Mouse (Mus musculus) heart, postnatal 10 days (tissue): ENCODE measurements around the gene Aipl1. TPM values are rescaled to one million over a fixed set of nuclear protein-coding genes. Genes with fewer than 3 reads are reported as not detected.

Source experiments
- DNase-seq, 2 experiments: peaks; one replicate each; pipeline ENCODE4 v3.0.0; 2021
- intact Hi-C: fragments of 180-260 bp; cut with DNase I; formaldehyde crosslinking; loops from one replicate; pipeline ENCODE4 v1.15.1; 2025
- total RNA-seq, 2 experiments: library from RNA; stranded (reverse); gene quantifications; 2 replicates each; pipeline ENCODE4 v1.2.3; 2021

The Aipl1 gene
- total RNA-seq, result under 1 TPM; 0.15 to 0.17 TPM

DNA sequence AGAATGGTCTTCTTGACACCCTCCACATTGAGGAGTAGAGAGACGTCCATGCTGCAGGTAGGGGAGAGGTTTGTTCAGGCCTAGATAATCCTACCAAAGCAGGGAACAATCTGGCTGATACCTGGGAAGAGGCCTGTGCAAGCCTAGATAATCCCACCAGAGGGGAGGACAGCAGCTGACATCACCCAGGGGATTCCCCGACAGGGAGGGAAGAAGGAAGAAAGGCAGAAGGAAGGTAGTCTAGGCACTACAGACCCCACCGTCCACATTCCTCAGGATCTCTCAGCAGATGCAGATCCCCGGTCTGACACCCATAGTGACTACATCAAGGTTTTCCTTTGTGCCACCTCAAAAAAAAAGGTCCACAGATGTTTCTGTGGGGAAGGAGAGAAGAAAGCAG is at the start of gene Aipl1:
Aipl1 (minus strand) TSS at position 101 of the 400 bp plus-strand sequence.
- intact Hi-C loops, result loop anchor here (5.0 kb wide), 1 partner anchor 700 kb away; no protein-coding TSS in a partner anchor
- no peak for DNase-seq

DNA sequence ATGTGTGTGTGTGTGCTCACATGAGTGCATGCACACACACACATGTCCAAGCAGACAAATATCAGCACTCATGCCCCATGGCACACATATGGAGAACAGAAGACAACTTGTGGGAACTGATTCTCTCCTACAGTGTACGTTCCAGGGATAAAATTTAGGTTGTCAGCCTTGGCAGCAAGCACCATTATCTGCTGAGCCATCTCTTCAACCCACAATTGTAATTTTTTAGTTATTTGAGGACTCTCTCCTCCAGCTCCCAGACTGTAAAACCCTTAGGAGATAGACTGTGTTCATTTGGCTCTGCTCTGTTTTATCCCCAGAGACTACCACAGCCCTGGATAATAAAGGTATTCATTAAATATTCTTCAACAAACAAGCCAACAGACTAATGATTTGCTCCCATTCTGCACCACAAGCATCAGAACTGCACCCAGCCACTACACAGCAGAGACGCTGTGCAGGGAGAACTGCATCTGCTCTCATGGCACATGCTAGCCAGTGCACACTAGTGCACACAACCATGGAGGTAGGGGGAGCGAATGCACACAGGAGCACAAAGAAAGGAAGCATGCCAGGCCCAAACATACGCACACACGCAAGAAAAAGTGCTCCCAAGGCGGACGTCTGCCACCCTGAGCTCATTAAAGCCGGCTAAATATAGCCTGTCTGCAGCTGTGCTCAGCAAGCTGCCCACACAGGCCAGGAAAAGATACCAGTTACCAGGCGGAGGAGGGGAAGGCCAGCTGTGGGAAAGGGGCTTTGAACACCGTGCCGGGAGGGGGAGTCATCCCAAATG is 49.1 kb upstream of the Aipl1 start:
- intact Hi-C loops, result loop anchor here (5.0 kb wide), 1 partner anchor 46 kb away; no protein-coding TSS in a partner anchor
- peak; percentile 34 to 46 for DNase-seq

DNA sequence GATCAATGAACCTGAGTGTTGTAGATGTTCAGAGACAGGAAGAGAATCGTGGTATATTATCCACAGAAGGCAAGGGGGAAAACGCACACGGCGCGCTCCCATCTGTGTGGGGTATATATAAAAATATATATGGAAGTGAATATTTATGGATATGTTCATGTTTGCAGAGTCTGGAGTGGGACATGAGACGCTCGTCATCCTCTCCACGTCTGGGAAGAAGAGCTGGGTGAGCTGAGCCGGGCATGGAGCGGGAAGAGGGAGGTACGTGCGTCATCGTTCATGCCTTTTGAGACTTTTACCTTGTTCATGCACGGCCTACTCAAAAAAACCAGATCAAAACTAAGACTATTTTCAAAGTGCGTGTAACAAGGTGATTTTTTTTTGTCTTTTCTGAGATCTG is 47.0 kb upstream of the Aipl1 start:
- no peak for DNase-seq

DNA sequence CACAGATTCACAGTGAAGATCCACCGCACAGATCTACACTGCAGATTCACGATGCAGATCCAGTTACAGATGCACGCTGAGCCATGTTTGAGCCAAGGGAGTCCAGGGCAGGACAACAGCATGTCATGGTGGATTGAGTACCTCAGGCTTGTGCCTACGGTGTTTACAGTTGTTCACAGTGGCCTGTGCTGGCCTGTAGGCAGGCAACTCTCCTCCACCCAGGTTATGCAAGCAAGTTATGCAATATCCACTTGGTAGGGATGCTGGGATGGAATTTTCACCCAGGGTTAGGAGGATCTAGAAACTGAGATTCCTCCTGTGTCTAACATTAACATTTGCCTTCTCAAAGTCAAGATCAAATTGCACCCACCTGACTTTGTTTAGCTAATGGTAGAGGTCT is 45.3 kb upstream of the Aipl1 start:
- DNase-seq, result no peak
- intact Hi-C loops, result no loop called here

More for the DNA sequence above, 47.0 kb upstream of the Aipl1 start:
- intact Hi-C loops, result no loop called here

DNA sequence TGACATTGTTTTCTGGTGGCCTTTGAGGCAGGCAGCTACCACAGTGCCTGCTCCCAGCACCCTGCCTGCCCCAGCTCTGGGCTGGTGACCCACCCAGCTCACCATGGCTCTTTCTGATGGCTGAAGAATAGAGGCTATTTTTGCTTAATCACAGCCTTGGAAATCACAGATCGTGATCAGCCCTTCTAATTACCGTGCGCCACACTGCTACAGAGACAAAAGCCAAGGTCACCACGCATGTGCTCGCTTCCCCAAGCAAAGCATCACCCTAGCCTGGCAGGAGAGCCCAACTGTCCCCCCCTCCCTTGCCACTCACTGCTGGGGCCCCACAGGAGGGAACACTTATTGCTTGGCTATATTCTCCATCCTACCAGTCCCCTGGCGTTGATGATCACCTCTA is 43.2 kb upstream of the Aipl1 start:
- intact Hi-C loops, result no loop called here
- DNase-seq, result no peak

DNA sequence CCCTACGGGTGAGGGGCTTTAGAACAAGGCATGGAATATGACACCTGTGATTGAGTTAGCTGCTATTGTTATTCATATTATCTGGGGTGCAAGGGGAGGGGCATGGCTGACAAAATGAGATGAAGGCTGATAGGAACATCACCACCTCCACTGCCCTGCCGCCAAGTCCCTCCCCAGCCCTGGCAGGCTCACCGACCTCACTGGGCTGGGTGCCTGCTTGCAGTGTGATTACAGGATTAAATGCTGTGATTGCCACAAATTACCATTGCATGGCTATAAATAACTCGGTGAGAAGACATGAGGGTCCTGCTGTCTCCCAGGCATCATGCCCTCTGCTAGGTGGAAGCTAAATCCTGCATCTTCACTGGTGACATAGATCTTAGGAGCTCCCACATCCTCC is 41.3 kb upstream of the Aipl1 start:
- intact Hi-C loops, result no loop called here

DNA sequence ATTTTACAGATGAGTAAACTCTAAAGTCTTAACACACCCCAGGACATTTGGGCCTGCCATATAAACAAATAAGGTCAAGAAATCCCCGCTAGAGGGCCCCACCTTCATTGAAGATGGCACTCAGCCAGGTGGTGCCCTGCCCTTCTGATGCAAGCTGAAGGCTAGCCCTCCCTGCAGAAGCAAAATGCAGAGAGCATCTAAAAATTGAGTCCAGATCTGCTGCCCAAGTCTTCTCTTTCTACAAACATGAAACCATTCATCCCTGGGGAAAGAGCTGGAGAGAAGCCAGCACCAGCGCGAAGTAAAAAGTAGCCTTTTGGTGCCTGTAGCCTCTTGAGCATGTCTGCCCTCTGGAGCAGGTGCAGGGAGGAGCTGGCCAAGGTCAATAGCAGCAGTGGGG is 40.7 kb upstream of the Aipl1 start:
- DNase-seq, result peak in 1 of 2 experiments; percentile 11
- intact Hi-C loops, result no loop called here

More for the DNA sequence above, 41.3 kb upstream of the Aipl1 start:
- peak; percentile 27 to 44 for DNase-seq

DNA sequence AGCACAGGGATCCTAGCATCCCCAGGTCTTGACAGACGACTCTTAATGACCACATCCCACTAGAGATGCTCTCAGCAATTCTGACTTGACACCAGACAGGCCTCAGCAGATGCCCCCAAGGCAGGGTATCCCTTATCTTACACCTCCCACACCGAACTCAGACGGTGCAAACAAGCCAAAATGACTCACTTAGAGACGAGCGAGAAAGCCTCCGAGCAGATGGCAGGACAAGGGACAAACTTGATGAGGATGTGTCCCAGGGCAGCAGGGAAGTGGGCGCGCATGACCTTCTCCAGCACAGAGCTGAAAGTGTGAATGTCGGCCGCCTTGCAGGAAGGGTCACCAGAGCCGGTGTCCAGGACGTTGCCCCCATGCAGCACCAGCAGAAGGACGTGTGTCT is 36.9 kb upstream of the Aipl1 start:
- intact Hi-C loops, result no loop called here
- no peak for DNase-seq

DNA sequence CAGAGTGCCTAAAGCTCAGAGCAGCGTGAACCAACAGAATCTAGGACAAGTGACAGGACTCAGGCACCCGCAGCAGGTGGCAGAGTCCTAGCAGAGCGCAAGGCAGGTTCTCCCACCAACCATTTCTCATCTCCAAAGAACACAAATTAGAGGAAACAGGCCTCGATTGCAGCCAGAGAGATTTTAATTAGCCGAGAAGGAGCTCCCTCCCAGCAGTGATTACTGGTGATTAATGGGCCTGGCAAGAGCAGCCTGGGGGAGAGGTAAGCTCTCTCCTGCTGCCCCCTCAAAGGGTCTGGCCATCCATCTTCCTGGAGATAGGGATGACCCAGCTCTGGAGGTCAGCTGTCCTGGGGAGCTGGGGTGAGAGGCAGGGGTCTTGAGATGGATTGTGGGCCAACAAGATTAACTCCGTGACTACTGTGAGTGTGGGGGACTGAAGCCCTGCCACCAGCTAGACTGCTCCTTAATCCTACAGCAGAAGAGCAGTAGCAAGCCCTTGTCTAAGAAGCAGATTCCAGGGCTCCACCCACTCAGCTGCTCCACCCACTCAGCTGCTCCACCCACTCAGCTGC is 35.1 kb upstream of the Aipl1 start:
- no peak for DNase-seq
- intact Hi-C loops, result no loop called here

DNA sequence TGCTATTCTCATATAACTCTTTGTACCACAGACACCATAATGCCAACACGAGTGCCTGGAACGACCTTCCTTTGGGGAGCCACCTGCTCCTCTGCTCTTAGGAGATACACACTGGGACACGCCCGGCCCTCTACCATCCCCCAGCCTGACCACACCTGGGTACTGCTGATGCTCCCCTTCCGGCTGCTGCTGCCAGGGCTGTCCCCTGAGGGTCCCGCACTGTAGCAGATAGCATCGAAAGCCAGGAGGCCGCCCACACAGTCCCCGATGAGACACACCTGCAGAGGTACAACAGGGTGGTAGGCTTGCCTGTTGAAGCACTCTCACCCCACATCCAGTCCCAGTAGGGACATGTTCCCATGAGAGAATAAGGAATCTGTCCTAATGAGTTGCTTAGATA is 33.4 kb upstream of the Aipl1 start:
- DNase-seq, result no peak
- intact Hi-C loops, result no loop called here

DNA sequence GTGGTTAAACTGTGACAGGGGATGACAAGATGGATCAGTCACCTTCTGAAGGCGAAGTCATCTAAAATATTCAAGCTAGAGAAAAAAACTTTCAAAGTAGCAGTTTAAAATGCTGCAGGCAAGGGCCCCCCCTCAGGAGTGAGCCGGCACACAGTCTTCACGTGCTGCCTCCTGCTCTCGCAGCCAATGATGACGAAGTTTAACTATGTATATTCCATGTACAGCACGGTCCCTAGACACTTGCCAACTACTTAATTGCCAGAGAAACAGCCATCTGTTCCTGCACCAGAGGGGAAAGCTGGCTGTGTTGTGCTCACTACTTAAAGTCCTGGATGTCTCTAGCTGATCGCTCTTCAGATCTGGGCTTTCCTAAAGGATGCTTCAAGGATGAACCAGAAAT is 30.7 kb upstream of the Aipl1 start:
- DNase-seq, result no peak
- intact Hi-C loops, result loop anchor here (5.0 kb wide), 1 partner anchor 59 kb away; no protein-coding TSS in a partner anchor

DNA sequence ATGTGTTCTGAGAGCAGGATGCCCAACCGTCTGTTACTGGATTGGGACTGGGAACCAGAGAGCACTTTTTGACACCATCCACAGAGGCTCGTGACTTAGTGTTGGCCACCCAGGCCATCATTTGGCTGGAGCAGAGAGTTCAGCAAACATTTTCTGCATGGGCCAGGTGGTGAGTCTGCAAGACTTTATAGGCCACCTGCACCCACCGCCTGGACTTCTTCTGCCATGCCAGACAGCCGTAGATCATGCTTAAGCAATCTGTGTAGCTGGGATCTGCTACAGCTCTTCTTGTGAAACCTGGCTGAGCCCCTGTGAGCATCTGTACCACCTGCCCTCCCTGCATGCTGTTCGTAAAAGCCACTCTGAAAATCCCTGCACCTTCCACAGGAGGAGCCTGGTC is 30.0 kb upstream of the Aipl1 start:
- intact Hi-C loops, result loop anchor here (5.0 kb wide), 1 partner anchor 60 kb away; no protein-coding TSS in a partner anchor
- no peak for DNase-seq

DNA sequence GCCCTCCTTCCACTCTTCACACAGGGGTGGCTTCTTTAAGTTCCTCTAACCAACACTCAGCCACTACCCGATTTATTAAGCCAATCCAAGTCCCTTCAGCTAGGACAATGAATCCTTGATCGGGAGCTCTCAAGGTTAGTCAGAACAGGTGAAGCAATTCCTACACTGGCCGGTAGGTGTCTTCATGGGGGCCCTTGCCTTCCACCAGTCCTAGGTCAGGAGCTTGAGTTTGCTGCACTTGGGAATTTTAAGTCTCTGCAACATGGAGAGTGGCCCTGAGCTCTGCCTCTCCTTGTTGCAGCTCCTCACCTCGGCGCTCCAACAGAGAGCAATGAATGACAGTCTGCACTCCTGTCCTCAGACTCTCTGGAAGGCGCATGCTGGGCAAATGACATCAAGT is 29.0 kb upstream of the Aipl1 start:
- intact Hi-C loops, result loop anchor here (5.0 kb wide), 1 partner anchor 61 kb away; no protein-coding TSS in a partner anchor
- DNase-seq, result peak in 1 of 2 experiments; percentile 44

DNA sequence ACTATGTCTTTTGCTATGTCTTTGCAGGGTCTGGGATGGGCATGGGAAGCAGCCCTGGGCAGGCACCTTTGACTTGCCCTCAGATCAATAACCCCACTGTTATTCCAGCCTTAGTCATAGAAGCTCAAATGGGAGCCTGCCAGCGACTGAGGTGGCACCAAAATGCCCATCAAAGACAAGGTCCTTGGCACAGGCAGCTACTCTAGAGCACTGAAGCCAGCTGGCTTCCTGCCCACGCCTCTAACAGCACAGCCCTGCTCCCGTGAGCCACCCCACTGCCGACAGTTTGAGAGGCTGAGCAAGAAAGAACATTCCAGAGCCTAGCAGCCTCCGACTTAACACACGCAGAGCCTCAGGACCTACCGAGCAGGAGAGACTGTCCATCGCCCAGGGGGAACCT is 27.8 kb upstream of the Aipl1 start:
- intact Hi-C loops, result loop anchor here (5.0 kb wide), 1 partner anchor 62 kb away; no protein-coding TSS in a partner anchor
- DNase-seq, result peak; percentile 69 to 74

DNA sequence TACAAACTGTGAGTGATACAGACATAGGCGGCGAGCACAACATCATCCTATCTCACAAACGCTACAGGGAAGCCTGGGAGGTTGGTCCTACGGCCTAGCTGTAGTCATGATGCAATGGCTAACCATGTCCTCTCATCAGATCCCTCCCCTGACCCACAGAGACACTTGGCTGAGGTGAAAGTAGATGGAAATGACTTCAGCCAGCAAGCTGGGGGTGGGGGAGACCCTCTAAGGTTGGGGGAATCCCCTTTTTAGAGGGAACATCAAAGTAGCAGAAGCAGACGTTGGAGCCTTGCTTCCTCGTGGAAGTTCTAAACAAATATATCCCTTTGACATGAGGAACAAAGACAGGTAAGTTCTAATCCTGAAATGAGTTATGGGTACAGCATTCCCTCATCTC is 27.1 kb upstream of the Aipl1 start:
- no peak for DNase-seq
- intact Hi-C loops, result no loop called here

DNA sequence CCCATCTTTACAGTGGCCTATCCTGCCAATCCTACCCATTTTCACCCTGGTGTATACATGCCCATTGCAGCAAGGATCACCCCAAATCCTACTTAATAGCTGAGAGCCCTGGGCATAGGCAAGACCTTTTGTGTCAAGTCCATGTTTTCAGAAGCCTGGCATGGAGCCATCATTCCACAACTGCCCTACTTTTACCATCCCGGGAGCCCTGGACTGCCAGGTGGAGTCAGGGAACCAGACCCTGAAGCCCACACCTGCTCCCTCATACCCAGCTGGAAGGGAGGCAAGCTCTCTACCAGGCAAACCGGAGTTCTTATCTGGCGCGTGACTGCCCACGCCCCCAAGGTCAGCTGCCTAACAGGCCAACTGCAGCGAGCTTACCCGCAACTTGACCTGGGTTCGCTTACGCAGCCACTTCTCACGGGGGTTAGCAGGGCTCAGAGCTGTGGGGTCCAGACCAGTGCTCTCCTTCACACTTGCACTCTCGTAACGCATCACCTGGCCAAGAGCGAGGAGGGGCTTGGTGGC is 23.8 kb upstream of the Aipl1 start:
- no peak for DNase-seq
- intact Hi-C loops, result no loop called here

DNA sequence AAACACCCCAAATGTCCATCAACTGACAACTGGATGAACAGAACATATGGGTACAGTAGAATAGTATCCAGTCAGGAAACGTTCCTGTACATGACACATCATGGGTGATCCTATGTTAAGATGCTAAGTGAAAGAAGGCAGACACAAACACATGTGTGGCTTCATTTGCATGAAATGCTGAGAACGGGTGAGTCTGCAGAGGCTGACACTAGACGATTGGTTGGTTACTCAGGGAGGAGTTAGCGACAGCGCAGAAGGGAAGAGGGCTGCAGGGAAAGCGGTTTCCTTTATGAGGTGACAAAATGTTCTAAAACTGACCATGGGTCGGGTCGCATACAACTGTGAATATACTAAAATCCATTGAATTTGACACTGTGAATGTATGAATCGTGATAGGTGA is 23.1 kb upstream of the Aipl1 start:
- no peak for DNase-seq

DNA sequence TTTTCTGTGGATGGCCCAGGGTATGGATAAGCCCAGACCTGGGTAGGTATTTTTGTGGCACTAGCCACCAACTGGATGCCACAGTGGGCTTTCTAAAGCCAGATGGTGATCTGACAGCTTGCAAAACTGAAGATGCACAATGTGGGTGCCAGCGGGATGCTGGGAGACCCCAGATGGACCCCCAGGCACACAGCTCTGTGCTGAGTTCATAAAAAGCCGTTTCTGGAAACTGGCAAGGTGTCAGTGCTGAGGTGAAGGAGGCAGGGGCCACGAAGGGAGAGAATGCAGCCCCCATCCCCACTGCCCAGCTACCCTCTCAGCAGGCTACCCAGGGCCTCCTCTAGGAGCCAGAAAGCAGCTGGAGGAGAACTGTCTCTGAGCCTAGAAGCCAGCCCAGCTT is 19.9 kb upstream of the Aipl1 start:
- DNase-seq, result no peak
- intact Hi-C loops, result no loop called here

More for the DNA sequence above, 23.1 kb upstream of the Aipl1 start:
- intact Hi-C loops, result no loop called here

DNA sequence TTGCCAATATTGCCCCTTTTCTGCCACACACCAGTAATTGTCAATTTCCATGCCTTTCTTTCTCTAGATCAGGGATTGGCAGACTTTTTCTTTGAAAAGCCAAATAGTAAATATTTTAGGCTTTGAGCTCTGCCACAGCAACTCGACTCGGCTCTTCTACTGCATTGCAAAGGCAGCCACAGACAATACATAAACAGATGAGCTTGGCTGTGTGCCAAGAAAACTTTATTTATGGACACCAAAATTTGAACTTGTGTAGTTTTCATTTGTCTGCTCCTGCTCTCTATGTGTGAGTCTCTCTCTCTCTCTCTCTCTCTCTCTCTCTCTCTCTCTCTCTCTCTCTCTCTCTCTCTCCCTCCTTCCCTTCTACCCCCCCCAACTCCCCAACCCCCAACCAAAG is 17.9 kb upstream of the Aipl1 start:
- intact Hi-C loops, result no loop called here
- no peak for DNase-seq

DNA sequence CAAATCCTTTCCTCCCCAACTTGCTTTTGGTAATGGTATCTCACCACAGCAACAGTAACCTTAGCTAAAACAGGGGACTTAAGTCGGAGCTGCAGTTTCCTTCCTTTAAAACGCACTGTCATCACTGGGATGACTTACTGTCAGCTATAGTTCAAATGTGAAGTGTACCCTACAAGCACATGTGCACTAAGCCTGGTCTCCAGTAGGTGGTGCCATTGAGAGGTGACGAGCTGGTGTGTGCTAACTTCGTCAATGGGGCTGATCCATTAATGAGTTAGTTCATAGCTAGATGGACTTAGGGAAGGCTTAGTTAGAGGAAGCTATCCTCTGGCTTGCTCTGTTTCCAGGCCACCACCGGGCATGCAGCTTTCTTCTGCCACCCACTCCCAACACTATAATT is 15.3 kb upstream of the Aipl1 start:
- peak; percentile 83 to 89 for DNase-seq
- intact Hi-C loops, result loop anchor here (2.0 to 5.0 kb wide), 4 partner anchors 40 to 155 kb away; partner anchors contain the start of genes 4933427D14Rik, Gm43951 and Txndc17

DNA sequence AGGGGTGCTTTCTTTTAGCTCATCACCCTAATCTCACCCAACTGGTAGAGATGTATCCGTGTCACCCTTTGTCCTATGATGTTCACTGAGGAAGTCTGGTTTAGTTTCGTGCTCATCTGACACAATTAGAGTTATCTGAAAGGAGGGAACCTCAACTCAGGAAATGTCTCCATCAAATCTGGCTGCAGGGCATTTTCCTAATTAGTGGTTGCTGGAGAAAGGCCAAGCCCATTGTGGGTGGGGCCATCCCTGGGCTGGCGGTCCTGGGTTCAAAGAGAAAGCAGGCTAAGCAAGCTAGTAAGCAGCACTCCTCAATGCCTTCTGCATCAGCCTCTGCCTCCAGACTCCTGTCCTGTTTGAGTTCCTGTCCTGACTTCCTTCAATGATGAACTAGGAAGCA is 14.9 kb upstream of the Aipl1 start:
- DNase-seq, result peak in 1 of 2 experiments; percentile 18
- intact Hi-C loops, result loop anchor here (2.0 to 5.0 kb wide), 4 partner anchors 40 to 155 kb away; partner anchors contain the start of genes 4933427D14Rik, Gm43951 and Txndc17
